In genomic region chr11:94253691-94254090, GRCm38 (mm10) we compare ENCODE assay signal across 31 mouse cellular contexts. TPM values are rescaled to one million over a fixed set of nuclear protein-coding genes. Genes with fewer than 3 reads are reported as not detected.
DNase-seq lines count a peak whose midpoint lies in the region; ATAC-seq lines count a peak whose summit lies in the region.
"Had no signal": no experiment of that assay in that cellular context is flagged by ENCODE, and none has a peak within 500 bp of the region (broad histone marks: within the 10 kb centered on the region; RNA-seq: fewer than 3 reads in every experiment).

No protein-coding gene starts in this region.

- 0 out of 2 replicates have a peak, but pooled peaks have one; percentile 40 for ATAC-seq in erythroid progenitor cell, adult 5-6 weeks (replicated peaks; ENCODE audit: low FRiP score, poor library complexity, severe bottlenecking)
- peak; percentile 54 for ATAC-seq in megakaryocyte progenitor cell, adult 5-6 weeks (replicated peaks; ENCODE audit: poor library complexity)
- ATAC-seq: forebrain, embryonic 14.5 days; hindbrain, embryonic 16.5 days; intestine, embryonic 15.5 days had no signal

- DNase-seq in adrenal gland, adult 2 months: peak; percentile 51
- DNase-seq in adrenal gland, postnatal 25 days: no peak
- peak; percentile 52 for DNase-seq in MN1 (ENCODE audit: low spot score)
- DNase-seq in embryo, embryonic 9.5 days (ENCODE audit: extremely low spot score): no peak
- DNase-seq in thymus, adult 18-20 months: no peak
- DNase-seq in right cerebral cortex, postnatal 36 days (ENCODE audit: low spot score in 2 of 2): no peak
- DNase-seq: cerebellum, adult 9-11 months; gastrocnemius, adult 2 months; kidney, adult 9 months; kidney, postnatal 25 days; lung, postnatal 36 days; thymus, postnatal 36 days had no signal

RNA-seq across cellular contexts. Expression of gene Wfikkn2, which starts 7.9 kb away (rescaled TPM):
- 1 to 10 TPM in 1 of 2 experiments, under 1 TPM in 1; 0.55 to 1.3 TPM for total RNA-seq in adrenal gland, adult 2 months (2021)
- polyA plus RNA-seq in adrenal gland, adult 2 months (2012; rRNA removed): 0.32 and 0.52 TPM in 2 replicates
- total RNA-seq in adrenal gland, postnatal 25 days (2021): 0.39 TPM in 1 of 2 replicates, not detected in the other
- total RNA-seq in erythroid progenitor cell, adult 5-6 weeks (2015; ENCODE audit: low replicate concordance): 0.42 TPM in 1 of 2 replicates, not detected in the other
- total RNA-seq in erythroid progenitor cell, adult 5-6 weeks (2017; ENCODE audit: low replicate concordance): 0.51 and 0.53 TPM in 2 replicates
- 0.52 TPM in 1 of 2 replicates, not detected in the other for total RNA-seq in megakaryocyte progenitor cell, adult 5-6 weeks (2015)
- 0.21 and 0.27 TPM in 2 replicates for total RNA-seq in megakaryocyte progenitor cell, adult 5-6 weeks (2017)
- polyA plus RNA-seq: erythroblast, embryonic 14.5 days had no signal

RNA-seq across cellular contexts. Expression of gene Gm21885, which starts 28.0 kb away (rescaled TPM):
- not detected for total RNA-seq in adrenal gland, adult 2 months (2021)
- polyA plus RNA-seq in adrenal gland, adult 2 months (2012; rRNA removed): not detected in 2 replicates
- not detected in 2 replicates for total RNA-seq in adrenal gland, postnatal 25 days (2021)
- total RNA-seq in erythroid progenitor cell, adult 5-6 weeks (2015; ENCODE audit: low replicate concordance): not detected in 2 replicates
- not detected in 2 replicates for total RNA-seq in erythroid progenitor cell, adult 5-6 weeks (2017; ENCODE audit: low replicate concordance)
- not detected in 2 replicates for total RNA-seq in megakaryocyte progenitor cell, adult 5-6 weeks (2015)
- total RNA-seq in megakaryocyte progenitor cell, adult 5-6 weeks (2017): not detected in 2 replicates
- total RNA-seq: adrenal gland, adult 18-20 months; gastrocnemius, adult 2 months; gastrocnemius, postnatal 4 days; layer of hippocampus, adult 8-10 months; left cerebral cortex, postnatal 25 days had no signal
- polyA plus RNA-seq: embryonic facial prominence, embryonic 12.5 days; erythroblast, embryonic 14.5 days; forebrain, embryonic 14.5 days; frontal cortex, adult 2 months; heart, embryonic 16.5 days; hindbrain, embryonic 10.5 days; hindbrain, embryonic 16.5 days; liver, embryonic 15.5 days; lung, embryonic 15.5 days; midbrain, embryonic 10.5 days; neural tube, embryonic 11.5 days; testis, adult 2 months had no signal

RNA-seq across cellular contexts. Expression of gene Tob1, which starts 42.4 kb away (rescaled TPM):
- total RNA-seq in adrenal gland, adult 2 months (2021): 100 to 1,000 TPM; 208 to 296 TPM
- polyA plus RNA-seq in adrenal gland, adult 2 months (2012; rRNA removed): 332 and 340 TPM in 2 replicates
- total RNA-seq in adrenal gland, postnatal 25 days (2021): 245 and 267 TPM in 2 replicates
- total RNA-seq in erythroid progenitor cell, adult 5-6 weeks (2015; ENCODE audit: low replicate concordance): 8.6 and 11.3 TPM in 2 replicates
- 6.8 and 8.5 TPM in 2 replicates for total RNA-seq in erythroid progenitor cell, adult 5-6 weeks (2017; ENCODE audit: low replicate concordance)
- total RNA-seq in megakaryocyte progenitor cell, adult 5-6 weeks (2015): 8.3 and 9.4 TPM in 2 replicates
- 3.5 and 5.2 TPM in 2 replicates for total RNA-seq in megakaryocyte progenitor cell, adult 5-6 weeks (2017)

Comparison
In these comparisons a context has a peak if more than half of its experiments do, and no peak if none do; other contexts are left out.
1. DNase-seq: peak in adrenal gland, adult 2 months (single experiment) and MN1 (single experiment); none in adrenal gland, postnatal 25 days (single experiment), embryo, embryonic 9.5 days (single experiment), thymus, adult 18-20 months (0 of 2) and right cerebral cortex, postnatal 36 days (0 of 2).
2. RNA of gene Tob1, which starts 42.4 kb away (total RNA-seq): 208 to 296 TPM in adrenal gland, adult 2 months and 245 to 267 TPM in adrenal gland, postnatal 25 days; 6.8 to 11.3 TPM in erythroid progenitor cell, adult 5-6 weeks and 3.5 to 9.4 TPM in megakaryocyte progenitor cell, adult 5-6 weeks; every median in the first group is over 10 times any median in the second.